Mouse (Mus musculus): Measurements from ENCODE around the gene Nfrkb. TPM values are rescaled to one million over a fixed set of nuclear protein-coding genes. Genes with fewer than 3 reads are reported as not detected.
A peak's percentile ranks its signal among the peaks of the same experiment; 100 is the strongest.

The Nfrkb gene
- polyA plus RNA-seq, 1 experiment from 2014 or later, result 34.5 TPM

DNA sequence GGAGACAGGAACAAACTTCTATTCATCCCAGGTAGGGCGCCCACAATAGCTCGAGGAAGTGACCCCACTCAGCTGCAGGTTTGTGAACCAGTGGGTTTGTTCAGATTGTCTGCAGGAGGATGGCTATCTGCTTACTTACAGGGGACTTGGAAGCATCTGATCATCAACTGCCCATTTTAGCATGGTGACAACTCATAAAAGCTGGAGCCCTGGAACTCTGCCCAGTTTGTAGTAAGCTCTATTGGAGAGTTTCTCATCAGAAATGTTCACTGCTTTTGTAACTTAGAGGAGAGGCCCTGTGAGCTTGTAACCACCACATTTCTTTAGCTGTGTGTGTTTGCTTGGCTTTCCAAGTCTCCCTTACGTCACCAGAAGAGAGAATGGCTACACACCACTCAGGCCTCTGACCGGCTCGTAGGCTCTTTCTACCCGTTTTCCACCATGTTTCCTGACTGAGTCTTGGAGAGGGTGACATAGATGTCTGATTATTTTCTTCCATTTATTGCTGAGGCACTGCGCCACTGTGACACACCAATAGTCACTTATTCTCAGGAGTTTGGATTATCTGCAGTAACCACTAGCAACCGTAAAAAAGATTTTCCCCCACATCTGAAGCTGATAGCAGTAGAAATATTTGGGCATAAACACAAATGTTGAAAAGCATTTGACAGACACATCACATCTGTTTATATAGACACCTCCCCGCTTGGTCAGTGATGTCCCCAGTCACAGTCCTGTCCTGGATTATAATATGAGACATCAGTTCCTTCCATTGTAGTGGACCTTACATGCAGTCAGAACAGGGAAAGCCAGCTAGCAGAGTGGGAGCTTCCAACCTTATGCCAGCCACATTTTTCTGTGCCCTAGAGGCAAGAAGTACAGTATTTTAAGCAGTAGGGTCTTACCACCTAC lies 22.0 kb upstream of the Nfrkb start:
- no peaks in the 10 kb centered on the region for H3K27me3 ChIP-seq (ENCODE audit: control insufficient read depth, insufficient read depth, low read length)
- H3K4me1 ChIP-seq (ENCODE audit: control insufficient read depth, insufficient read depth, low read length), result no peaks in the 10 kb centered on the region
- peaks cover 18% of the 10 kb centered on the region; the same call in 1 of the 2 replicates for H3K36me3 ChIP-seq (ENCODE audit: control insufficient read depth, insufficient read depth, low read length)
- no peaks in the 10 kb centered on the region for H3K9me3 ChIP-seq (ENCODE audit: control insufficient read depth, low read length)
- H3K4me2 ChIP-seq (replicated peaks; ENCODE audit: low read depth, low read length), result no peak overlapping the region
- no peak overlapping the region for H3K4me3 ChIP-seq (ENCODE audit: low read length)
- no peak for ATAC-seq (ENCODE audit: low FRiP score, low TSS enrichment)
- H3K27ac ChIP-seq (ENCODE audit: low read depth, low read length), result no peak overlapping the region
- no peak overlapping the region for H3K9ac ChIP-seq (ENCODE audit: low read depth, low read length)
- WGBS, result 91% methylated on average over 9 of the region's 9 CpGs

DNA sequence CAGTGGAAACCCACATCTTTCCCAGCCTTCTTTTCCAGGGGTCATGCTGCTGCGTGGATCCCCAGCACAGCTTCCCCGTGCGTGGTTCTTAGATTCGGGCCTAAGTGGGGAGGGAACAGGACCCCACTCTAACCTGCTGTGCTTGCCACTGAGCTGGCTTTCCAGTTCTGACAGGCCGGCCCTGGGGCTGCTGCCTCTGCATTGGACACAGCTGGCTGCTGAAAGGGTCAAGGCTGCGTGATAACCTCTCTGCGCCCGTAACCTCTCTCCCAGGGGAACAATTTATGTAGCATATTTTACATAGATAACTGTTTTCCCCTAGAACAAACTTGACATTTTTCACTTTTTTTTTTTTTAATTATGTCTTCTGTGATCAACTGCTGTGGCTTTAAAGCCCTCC lies 20.9 kb upstream of the Nfrkb start:
- Histone ChIP-seq H3K36me3 (ENCODE audit: control insufficient read depth, insufficient read depth, low read length) (peaks cover 9% of the 10 kb centered on the region; the same call in 1 of the 2 replicates), H3K9ac (ENCODE audit: low read depth, low read length) (no peak overlapping the region), H3K4me2 (replicated peaks; ENCODE audit: low read depth, low read length) (no peak overlapping the region), H3K4me3 (ENCODE audit: low read length) (no peak overlapping the region), H3K27ac (ENCODE audit: low read depth, low read length) (no peak overlapping the region), H3K9me3 (ENCODE audit: control insufficient read depth, low read length) (no peaks in the 10 kb centered on the region), H3K4me1 (ENCODE audit: control insufficient read depth, insufficient read depth, low read length) (no peaks in the 10 kb centered on the region), H3K27me3 (ENCODE audit: control insufficient read depth, insufficient read depth, low read length) (no peaks in the 10 kb centered on the region)
- ATAC-seq (ENCODE audit: low FRiP score, low TSS enrichment), result no peak; the same call in 1 of the 2 replicates
- WGBS, result 67% methylated on average over 8 of the region's 8 CpGs

DNA sequence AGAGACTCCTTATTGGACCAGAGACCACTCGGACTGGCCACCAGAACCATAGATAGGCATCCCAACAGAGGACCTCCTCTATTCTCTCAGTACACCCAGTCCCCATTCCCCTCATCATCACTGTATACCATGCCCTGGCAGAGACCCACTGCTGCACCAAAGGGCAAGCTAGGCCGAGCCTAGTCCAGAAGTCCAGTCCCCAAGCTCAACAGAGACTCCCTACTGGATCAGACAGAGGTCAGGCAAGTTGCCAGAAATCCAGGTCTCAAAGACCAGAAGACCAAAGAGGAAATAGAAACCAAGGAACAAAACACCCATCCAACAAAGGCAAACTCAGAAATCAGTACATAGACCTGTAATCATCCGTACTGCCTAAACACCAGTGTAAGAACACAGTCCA lies 14.3 kb upstream of the Nfrkb start:
- H3K4me3 ChIP-seq (ENCODE audit: low read length), result no peak overlapping the region
- no peak overlapping the region for H3K4me2 ChIP-seq (replicated peaks; ENCODE audit: low read depth, low read length)
- H3K36me3 ChIP-seq (ENCODE audit: control insufficient read depth, insufficient read depth, low read length), result peaks cover 10% of the 10 kb centered on the region; the same call in 1 of the 2 replicates
- H3K27ac ChIP-seq (ENCODE audit: low read depth, low read length), result no peak overlapping the region
- H3K9ac ChIP-seq (ENCODE audit: low read depth, low read length), result no peak overlapping the region
- ATAC-seq (ENCODE audit: low FRiP score, low TSS enrichment), result no peak
- no peaks in the 10 kb centered on the region for H3K9me3 ChIP-seq (ENCODE audit: control insufficient read depth, low read length)
- 95% methylated on average over 3 of the region's 3 CpGs for WGBS
- H3K27me3 ChIP-seq (ENCODE audit: control insufficient read depth, insufficient read depth, low read length), result no peaks in the 10 kb centered on the region
- no peaks in the 10 kb centered on the region for H3K4me1 ChIP-seq (ENCODE audit: control insufficient read depth, insufficient read depth, low read length)

DNA sequence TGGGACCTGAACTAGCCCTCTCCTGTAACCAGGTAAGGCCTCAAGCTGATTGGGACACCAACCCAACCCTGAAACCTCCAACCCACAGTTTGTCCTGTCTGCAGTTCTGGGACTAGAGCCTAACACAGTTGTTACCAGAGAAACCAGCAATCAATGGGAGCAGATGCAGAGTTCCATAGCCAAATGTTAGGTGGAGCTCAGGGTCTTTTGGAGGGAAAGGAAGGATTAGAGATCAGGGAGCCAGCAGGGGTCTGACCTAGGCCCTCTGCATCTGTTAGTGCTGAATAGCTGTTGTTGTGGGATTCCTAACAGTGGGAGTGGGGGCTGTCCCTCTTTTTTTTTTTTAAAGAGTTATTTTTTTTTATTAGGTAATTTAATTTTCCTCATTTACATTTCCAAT lies 9.3 kb upstream of the Nfrkb start:
- Histone ChIP-seq H3K4me1 (ENCODE audit: control insufficient read depth, insufficient read depth, low read length) (no peaks in the 10 kb centered on the region), H3K9me3 (ENCODE audit: control insufficient read depth, low read length) (no peaks in the 10 kb centered on the region), H3K36me3 (ENCODE audit: control insufficient read depth, insufficient read depth, low read length) (peaks cover 4% of the 10 kb centered on the region; the same call in 1 of the 2 replicates), H3K4me3 (ENCODE audit: low read length) (no peak overlapping the region), H3K27ac (ENCODE audit: low read depth, low read length) (no peak overlapping the region), H3K4me2 (replicated peaks; ENCODE audit: low read depth, low read length) (no peak overlapping the region), H3K27me3 (ENCODE audit: control insufficient read depth, insufficient read depth, low read length) (no peaks in the 10 kb centered on the region), H3K9ac (ENCODE audit: low read depth, low read length) (no peak overlapping the region)
- no peak for ATAC-seq (ENCODE audit: low FRiP score, low TSS enrichment)

DNA sequence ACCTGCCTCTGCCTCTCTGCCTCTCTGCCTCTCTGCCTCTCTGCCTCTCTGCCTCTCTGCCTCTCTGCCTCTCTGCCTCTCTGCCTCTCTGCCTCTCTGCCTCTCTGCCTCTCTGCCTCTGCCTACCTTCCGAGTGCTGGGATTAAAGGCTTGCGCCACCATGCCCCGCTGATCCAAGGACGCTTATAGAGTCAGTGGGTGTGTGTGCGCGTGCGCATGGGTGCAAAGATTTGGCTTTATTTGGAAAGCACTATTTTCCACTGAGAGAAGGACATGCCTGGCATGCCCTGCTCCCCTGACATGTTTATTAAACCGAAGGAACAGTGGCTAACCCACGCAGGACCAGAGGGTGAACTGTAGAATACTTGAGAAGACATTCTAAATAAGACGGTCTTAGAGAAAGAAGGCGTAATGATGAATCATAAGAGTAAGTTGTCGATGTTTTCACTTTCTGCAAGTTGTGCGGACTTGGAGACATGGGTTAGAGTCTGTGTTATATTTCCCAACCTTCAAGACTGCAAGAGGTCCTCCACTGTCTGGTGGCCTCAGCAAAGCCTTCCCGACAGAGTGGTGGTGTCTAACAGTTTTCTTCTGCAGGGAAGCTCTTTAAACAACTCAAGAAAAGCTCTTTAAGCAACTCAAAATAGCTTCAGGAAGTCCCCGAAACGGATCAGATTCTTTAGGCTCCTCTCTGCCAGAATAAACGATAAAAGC lies 1.0 kb upstream of the Nfrkb start:
- H3K4me2 ChIP-seq (replicated peaks; ENCODE audit: low read depth, low read length), result peak overlapping the region; percentile 53; the same call in 1 of the 2 replicates
- H3K4me1 ChIP-seq (ENCODE audit: control insufficient read depth, insufficient read depth, low read length), result peaks cover 11% of the 10 kb centered on the region; the same call in 1 of the 2 replicates
- H3K4me3 ChIP-seq (ENCODE audit: low read length), result no peak overlapping the region
- WGBS, result 80% methylated on average over 17 of the region's 17 CpGs
- H3K27ac ChIP-seq (ENCODE audit: low read depth, low read length), result no peak overlapping the region
- no peaks in the 10 kb centered on the region for H3K9me3 ChIP-seq (ENCODE audit: control insufficient read depth, low read length)
- no peaks in the 10 kb centered on the region for H3K27me3 ChIP-seq (ENCODE audit: control insufficient read depth, insufficient read depth, low read length)
- H3K36me3 ChIP-seq (ENCODE audit: control insufficient read depth, insufficient read depth, low read length), result peaks cover 5% of the 10 kb centered on the region; the same call in 1 of the 2 replicates
- ATAC-seq (ENCODE audit: low FRiP score, low TSS enrichment), result no peak
- H3K9ac ChIP-seq (ENCODE audit: low read depth, low read length), result no peak overlapping the region

DNA sequence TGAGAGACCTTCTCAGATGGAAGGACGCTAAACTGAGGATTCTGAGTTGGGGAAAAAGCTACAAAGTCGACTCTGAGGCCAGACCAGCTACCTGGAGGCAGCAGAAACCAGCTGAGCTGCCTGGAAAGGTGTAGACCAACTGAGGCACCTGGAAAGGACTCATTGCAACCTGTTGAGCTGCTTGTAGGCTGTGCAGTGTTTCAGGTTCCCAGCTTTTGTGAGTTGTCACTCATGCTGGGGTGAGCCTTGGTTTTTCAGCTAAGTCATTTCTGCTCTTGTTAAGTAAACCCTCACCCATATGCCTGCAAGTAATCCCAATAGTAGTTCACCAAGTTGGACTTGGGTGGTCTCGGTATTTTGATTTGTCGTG lies 507 bp upstream of the Nfrkb start:
- H3K4me1 ChIP-seq (ENCODE audit: control insufficient read depth, insufficient read depth, low read length), result peaks cover 11% of the 10 kb centered on the region; the same call in 1 of the 2 replicates
- H3K27ac ChIP-seq (ENCODE audit: low read depth, low read length), result no peak overlapping the region
- 18% methylated on average over 4 of the region's 4 CpGs for WGBS
- ATAC-seq (ENCODE audit: low FRiP score, low TSS enrichment), result peak; percentile 58
- peaks cover 7% of the 10 kb centered on the region; the same call in 1 of the 2 replicates for H3K36me3 ChIP-seq (ENCODE audit: control insufficient read depth, insufficient read depth, low read length)
- H3K4me3 ChIP-seq (ENCODE audit: low read length), result peak overlapping the region; percentile 95
- H3K4me2 ChIP-seq (replicated peaks; ENCODE audit: low read depth, low read length), result peak overlapping the region; percentile 53
- H3K9ac ChIP-seq (ENCODE audit: low read depth, low read length), result peak overlapping the region; percentile 88; the same call in 1 of the 2 replicates
- H3K27me3 ChIP-seq (ENCODE audit: control insufficient read depth, insufficient read depth, low read length), result no peaks in the 10 kb centered on the region
- H3K9me3 ChIP-seq (ENCODE audit: control insufficient read depth, low read length), result no peaks in the 10 kb centered on the region

- Histone ChIP-seq H3K9ac (ENCODE audit: low read depth, low read length) (peak overlapping the region; percentile 88), H3K9me3 (ENCODE audit: control insufficient read depth, low read length) (no peaks in the 10 kb centered on the region), H3K4me1 (ENCODE audit: control insufficient read depth, insufficient read depth, low read length) (peaks cover 11% of the 10 kb centered on the region; the same call in 1 of the 2 replicates), H3K27ac (ENCODE audit: low read depth, low read length) (no peak overlapping the region), H3K4me3 (ENCODE audit: low read length) (peak overlapping the region; percentile 95), H3K4me2 (replicated peaks; ENCODE audit: low read depth, low read length) (peak overlapping the region; percentile 53), H3K36me3 (ENCODE audit: control insufficient read depth, insufficient read depth, low read length) (peaks cover 18% of the 10 kb centered on the region), H3K27me3 (ENCODE audit: control insufficient read depth, insufficient read depth, low read length) (no peaks in the 10 kb centered on the region)
- WGBS, result 9% methylated on average over 43 of the region's 44 CpGs
- peak; percentile 59 for ATAC-seq (ENCODE audit: low FRiP score, low TSS enrichment)
Measured at GRCm38 (mm10) chr9:31386368-31387180, 582 bp downstream of the Nfrkb start.

- ATAC-seq (ENCODE audit: low FRiP score, low TSS enrichment), result no peak
- Histone ChIP-seq H3K4me1 (ENCODE audit: control insufficient read depth, insufficient read depth, low read length) (peaks cover 11% of the 10 kb centered on the region; the same call in 1 of the 2 replicates), H3K27ac (ENCODE audit: low read depth, low read length) (no peak overlapping the region), H3K9me3 (ENCODE audit: control insufficient read depth, low read length) (no peaks in the 10 kb centered on the region), H3K27me3 (ENCODE audit: control insufficient read depth, insufficient read depth, low read length) (no peaks in the 10 kb centered on the region), H3K9ac (ENCODE audit: low read depth, low read length) (peak overlapping the region; percentile 88; the same call in 1 of the 2 replicates), H3K4me2 (replicated peaks; ENCODE audit: low read depth, low read length) (peak overlapping the region; percentile 53), H3K36me3 (ENCODE audit: control insufficient read depth, insufficient read depth, low read length) (peaks cover 24% of the 10 kb centered on the region), H3K4me3 (ENCODE audit: low read length) (peak overlapping the region; percentile 95; the same call in 1 of the 2 replicates)
- 88% methylated on average over 5 of the region's 5 CpGs for WGBS
Measured at GRCm38 (mm10) chr9:31387206-31387605, 1.2 kb downstream of the Nfrkb start.
